In genomic region chr16:49699821-49700220, GRCm38 (mm10) we compare ENCODE assay signal across 8 mouse cellular contexts. TPM values are rescaled to one million over a fixed set of nuclear protein-coding genes. Genes with fewer than 3 reads are reported as not detected.
A peak's percentile ranks its signal among the peaks of the same experiment; 100 is the strongest.
DNase-seq lines count a peak whose midpoint lies in the region; ATAC-seq and TF ChIP-seq lines count a peak whose summit lies in the region.

No protein-coding gene starts in this region.

- H3K27ac ChIP-seq in heart, embryonic 11.5 days (ENCODE audit: low read depth, low read length) = no peak overlapping the region
- H3K27ac ChIP-seq in hindbrain, embryonic 10.5 days = peak overlapping the region; percentile 92; the same call in 1 of the 2 replicates

- no peak for TF ChIP-seq CTCF in E14TG2a.4 (conservative IDR thresholded peaks at IDR 0.05; ENCODE audit: low read length)

- peak overlapping the region; percentile 71 for H3K4me3 ChIP-seq in heart, embryonic 11.5 days (ENCODE audit: low read depth, low read length)
- peak overlapping the region; percentile 89 for H3K4me3 ChIP-seq in E14TG2a.4 (replicated peaks; ENCODE audit: low read length)
- H3K4me3 ChIP-seq in hindbrain, embryonic 10.5 days = peak overlapping the region; percentile 80

- peaks cover 2% of the 10 kb centered on the region; the same call in 1 of the 2 replicates for H3K4me1 ChIP-seq in heart, embryonic 11.5 days (ENCODE audit: control insufficient read depth, insufficient read depth, low read length)
- peaks cover 10% of the 10 kb centered on the region; the same call in 1 of the 2 replicates for H3K4me1 ChIP-seq in E14TG2a.4 (replicated peaks; ENCODE audit: low read depth, low read length)
- H3K4me1 ChIP-seq in hindbrain, embryonic 10.5 days (replicated peaks) = peaks cover 18% of the 10 kb centered on the region; the same call in 1 of the 2 replicates

- no peaks in the 10 kb centered on the region for H3K9me3 ChIP-seq in heart, embryonic 11.5 days (replicated peaks; ENCODE audit: control insufficient read depth, low read length)
- H3K9me3 ChIP-seq in E14TG2a.4 (ENCODE audit: low read length) = no peaks in the 10 kb centered on the region
- H3K9me3 ChIP-seq in hindbrain, embryonic 10.5 days = no peaks in the 10 kb centered on the region

- ATAC-seq in heart, embryonic 11.5 days (replicated peaks; ENCODE audit: insufficient number of reproducible peaks, low FRiP score, low TSS enrichment) = no peak
- ATAC-seq in megakaryocyte, adult 5-6 weeks (ENCODE audit: poor library complexity, severe bottlenecking) = 0 out of 2 replicates have a peak, but pooled peaks have one; percentile 19
- no peak for ATAC-seq in activated CD4-positive, CD25-positive, alpha-beta regulatory T cell, adult 4 months

- H3K9ac ChIP-seq in heart, embryonic 11.5 days (ENCODE audit: low read depth, low read length) = no peak overlapping the region

- H3K27me3 ChIP-seq in heart, embryonic 11.5 days (ENCODE audit: control insufficient read depth, insufficient read depth, low read length) = no peaks in the 10 kb centered on the region
- no peaks in the 10 kb centered on the region for H3K27me3 ChIP-seq in E14TG2a.4 (ENCODE audit: insufficient read depth, low read length)
- H3K27me3 ChIP-seq in hindbrain, embryonic 10.5 days (ENCODE audit: insufficient read depth, poor library complexity, severe bottlenecking) = no peaks in the 10 kb centered on the region

- H3K4me2 ChIP-seq in heart, embryonic 11.5 days = peak overlapping the region; percentile 88

- no peaks in the 10 kb centered on the region for H3K36me3 ChIP-seq in heart, embryonic 11.5 days (ENCODE audit: control insufficient read depth, insufficient read depth, low read length)
- H3K36me3 ChIP-seq in E14TG2a.4 (ENCODE audit: insufficient read depth, low read length) = no peaks in the 10 kb centered on the region
- H3K36me3 ChIP-seq in hindbrain, embryonic 10.5 days = no peaks in the 10 kb centered on the region

- DNase-seq in heart, postnatal 4 days = no peak
- no peak for DNase-seq in hindbrain, embryonic 10.5 days (ENCODE audit: low spot score)
- DNase-seq in adrenal gland, adult (ENCODE audit: inconsistent age in 2 of 2, low spot score in 1 of 2) = no peak
- DNase-seq in urinary bladder, postnatal 25 days (ENCODE audit: low spot score) = no peak

- WGBS in heart, embryonic 11.5 days (ENCODE audit: insufficient replicate concordance) = 41% methylated on average over 5 of the region's 5 CpGs
- 39% methylated on average over 5 of the region's 5 CpGs for WGBS in hindbrain, embryonic 10.5 days

RNA-seq across cellular contexts. Expression of gene Ift57, which starts 0.8 kb away (rescaled TPM):
- 14.6 and 18.0 TPM in 2 replicates for polyA plus RNA-seq in heart, embryonic 11.5 days (2014; fragmentation: Nextera tagmentation; extraction: Ambion mirVana)
- 10 to 100 TPM; 13.9 to 16.7 TPM for total RNA-seq in heart, postnatal 4 days (2021)
- 24.7 and 31.2 TPM in 2 replicates for polyA plus RNA-seq in hindbrain, embryonic 10.5 days (2016; fragmentation: Nextera tagmentation; extraction: Ambion mirVana)
- 13.6 and 20.6 TPM in 2 replicates for total RNA-seq in megakaryocyte, adult 5-6 weeks (2015)
- total RNA-seq in megakaryocyte, adult 5-6 weeks (2017) = 21.9 and 24.9 TPM in 2 replicates
- polyA plus RNA-seq in activated CD4-positive, CD25-positive, alpha-beta regulatory T cell, adult 4 months (2017; shearing (Covaris generic)) = 1 to 10 TPM; 4.8 TPM
